Mouse (Mus musculus): ENCODE results near the gene Slc25a30.
"Not testable (repeated sequence)": the region's sequence is repeated elsewhere in the genome, so short reads cannot be mapped to it uniquely, and the experiment has no call there.

The Slc25a30 gene

DNA sequence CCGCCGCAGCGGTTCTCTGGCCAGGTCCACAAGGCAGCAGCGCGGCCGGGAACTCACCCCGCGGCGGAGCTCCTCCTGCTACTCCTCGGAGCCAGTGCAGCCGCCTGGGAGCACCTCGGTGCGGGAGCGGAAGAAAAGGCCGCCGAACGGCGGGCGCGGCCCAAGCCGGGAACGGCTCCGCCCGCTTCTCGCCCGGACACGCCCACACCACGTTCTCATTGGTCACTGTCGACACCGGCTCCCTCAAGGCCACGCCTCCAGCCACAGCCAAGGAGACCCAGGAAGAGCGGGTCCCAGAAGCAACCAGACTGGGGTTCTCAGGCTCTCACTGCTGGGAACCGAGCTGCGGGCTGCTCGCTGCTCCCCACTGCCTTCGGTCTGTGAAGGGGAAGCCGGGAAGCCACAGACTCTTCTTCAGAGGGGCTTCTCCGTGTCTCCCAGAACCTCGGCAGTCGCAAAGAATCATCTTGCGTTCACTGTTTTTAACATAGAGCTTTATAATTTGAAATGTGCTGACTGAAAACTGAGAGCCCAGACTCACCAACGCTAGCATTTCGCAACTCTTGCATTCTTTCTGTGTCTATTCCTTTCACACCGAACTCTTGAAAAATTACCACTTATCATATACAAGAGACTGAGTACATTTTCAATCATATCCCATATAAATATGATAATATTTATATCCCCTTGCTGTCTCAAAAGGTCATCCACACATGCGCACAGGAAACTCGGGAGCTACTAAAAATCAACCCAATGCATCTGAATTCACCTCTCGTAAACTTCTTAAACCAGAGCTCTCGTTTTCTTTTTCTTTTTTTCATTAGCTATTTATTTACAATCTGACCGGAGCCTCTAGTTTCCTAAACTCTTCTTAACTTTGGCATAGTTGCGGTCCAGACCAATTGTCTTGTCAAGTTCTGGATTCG lies at the start of gene Slc25a30:
TSS of gene Slc25a30 (minus strand) at position 170 of the 926 bp plus-strand sequence.
- DNase-seq (ENCODE audit: low spot score in 2 of 2): peak; percentile 86 to 96

DNA sequence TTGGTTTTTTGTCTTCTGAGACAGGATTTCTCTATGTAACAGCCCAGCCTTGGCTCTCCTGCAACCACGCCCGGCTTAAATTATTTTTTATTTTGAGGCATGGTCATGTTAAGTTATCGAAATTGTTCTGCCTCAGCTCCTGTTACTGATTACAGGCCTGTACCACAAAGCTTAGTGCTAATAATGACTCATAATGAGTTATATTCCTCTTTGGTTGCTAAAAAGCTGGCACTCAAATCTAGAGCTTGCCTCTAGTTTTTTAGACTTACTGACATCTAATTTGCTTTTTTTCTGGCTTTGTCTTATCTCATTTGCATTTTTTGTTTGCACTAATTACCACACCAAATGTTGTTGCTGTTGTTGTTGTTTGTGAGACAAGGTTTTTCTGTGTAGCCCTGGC lies 49.7 kb upstream of the Slc25a30 start:
- no peak for DNase-seq (ENCODE audit: low spot score in 2 of 2)

GRCm38 (mm10) chr14:75834739-75835381 lies 48.0 kb upstream of the Slc25a30 start:
- peak in 1 of 2 experiments; percentile 51 for DNase-seq (ENCODE audit: low spot score in 2 of 2)

DNA sequence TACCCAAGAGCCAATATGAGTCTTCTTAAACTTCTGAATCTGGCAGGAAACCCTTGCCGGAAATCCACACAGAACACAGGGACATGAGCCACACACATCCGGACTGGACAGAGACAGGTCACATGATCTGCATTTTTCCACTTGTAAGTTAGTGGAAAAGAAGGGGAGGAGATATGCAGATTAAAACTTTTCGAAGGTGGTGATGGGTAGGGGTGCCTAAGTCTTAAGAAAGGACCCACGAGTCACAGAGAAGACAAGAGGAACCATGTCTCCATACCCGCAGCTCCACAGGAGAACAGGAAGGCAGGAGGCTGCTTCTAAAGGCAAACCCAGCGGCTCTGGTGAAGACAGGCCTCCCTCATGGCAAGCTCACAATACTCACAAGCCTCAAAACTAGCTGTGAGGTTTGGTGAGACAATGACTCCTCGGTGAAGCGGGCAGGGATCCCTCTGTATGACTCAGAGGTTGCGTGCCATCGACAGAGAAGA lies 47.5 kb upstream of the Slc25a30 start:
- peak in 1 of 2 experiments; percentile 69 for DNase-seq (ENCODE audit: low spot score in 2 of 2)

GRCm38 (mm10) chr14:75833546-75834250 lies 46.9 kb upstream of the Slc25a30 start:
- DNase-seq (ENCODE audit: low spot score in 2 of 2): no peak

DNA sequence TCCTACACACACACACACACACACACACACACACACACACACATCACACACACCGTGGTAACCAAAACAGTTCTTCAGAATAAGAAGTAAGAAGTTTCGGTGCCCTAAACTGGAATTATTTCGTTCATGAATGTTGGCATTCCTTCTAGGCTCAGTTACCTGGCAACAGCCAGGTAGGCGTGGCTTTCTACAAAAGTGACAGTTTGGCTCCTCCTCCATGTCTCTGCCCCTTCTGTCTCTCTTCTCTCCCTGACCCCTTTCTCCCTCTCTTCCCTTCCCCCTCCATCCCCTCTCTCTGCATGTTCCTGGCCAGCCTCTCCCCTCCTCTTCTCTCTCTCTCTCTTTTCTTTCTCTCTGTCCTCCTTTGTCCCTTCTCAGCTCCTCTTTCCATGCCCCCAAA lies 46.1 kb upstream of the Slc25a30 start:
- DNase-seq (ENCODE audit: low spot score in 2 of 2): no peak

DNA sequence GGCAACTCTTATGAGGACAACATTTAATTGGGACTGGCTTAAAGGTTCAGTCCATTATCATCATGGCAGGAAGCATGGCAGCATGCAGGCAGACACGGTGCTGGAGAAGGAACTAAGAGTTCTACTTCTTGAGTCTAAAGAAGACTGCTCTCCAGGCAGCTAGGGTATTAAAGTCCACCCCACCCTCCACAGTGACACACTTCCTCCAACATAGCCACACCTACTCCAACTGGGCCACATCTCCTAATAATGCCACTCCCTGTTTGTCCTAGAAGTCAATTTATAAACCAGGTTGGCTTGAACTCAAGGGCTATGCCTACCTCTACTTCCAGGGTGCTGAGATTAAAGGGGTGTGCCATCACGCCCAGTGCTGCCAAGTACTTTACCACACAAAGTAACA lies 45.2 kb upstream of the Slc25a30 start:
- DNase-seq (ENCODE audit: low spot score in 2 of 2): no peak

GRCm38 (mm10) chr14:75829817-75830216 lies 43.0 kb upstream of the Slc25a30 start:
- DNase-seq (ENCODE audit: low spot score in 2 of 2): not testable (repeated sequence)

GRCm38 (mm10) chr14:75828866-75829806 lies 42.3 kb upstream of the Slc25a30 start:
- peak; percentile 66 to 96 for DNase-seq (ENCODE audit: low spot score in 2 of 2)

- DNase-seq (ENCODE audit: low spot score in 2 of 2): no peak
Measured at GRCm38 (mm10) chr14:75828221-75828620, 41.4 kb upstream of the Slc25a30 start.

- no peak for DNase-seq (ENCODE audit: low spot score in 2 of 2)
Measured at GRCm38 (mm10) chr14:75826851-75827410, 40.1 kb upstream of the Slc25a30 start.

- no peak for DNase-seq (ENCODE audit: low spot score in 2 of 2)
Measured at GRCm38 (mm10) chr14:75820007-75820406, 33.2 kb upstream of the Slc25a30 start.

DNA sequence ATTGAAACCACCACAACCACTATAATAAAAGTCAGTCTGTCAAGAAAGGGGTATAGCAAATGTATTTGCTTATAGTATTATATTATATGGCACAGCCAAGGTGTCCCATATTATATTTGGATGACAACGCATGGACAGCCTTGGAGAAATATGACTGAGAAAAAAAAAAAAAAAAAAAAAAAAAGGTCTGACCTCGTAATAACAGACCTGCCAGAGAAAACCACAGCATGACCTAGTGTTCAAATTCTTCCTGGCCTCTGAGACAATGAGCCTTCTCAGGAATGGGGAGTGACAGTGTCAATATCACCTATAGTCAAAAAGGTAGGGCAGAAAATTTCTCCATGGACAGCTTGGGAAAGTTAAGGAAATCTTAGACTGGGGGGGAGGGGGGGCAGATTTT lies 32.5 kb upstream of the Slc25a30 start:
- no peak for DNase-seq (ENCODE audit: low spot score in 2 of 2)

GRCm38 (mm10) chr14:75818528-75818927 lies 31.7 kb upstream of the Slc25a30 start:
- no peak for DNase-seq (ENCODE audit: low spot score in 2 of 2)

DNA sequence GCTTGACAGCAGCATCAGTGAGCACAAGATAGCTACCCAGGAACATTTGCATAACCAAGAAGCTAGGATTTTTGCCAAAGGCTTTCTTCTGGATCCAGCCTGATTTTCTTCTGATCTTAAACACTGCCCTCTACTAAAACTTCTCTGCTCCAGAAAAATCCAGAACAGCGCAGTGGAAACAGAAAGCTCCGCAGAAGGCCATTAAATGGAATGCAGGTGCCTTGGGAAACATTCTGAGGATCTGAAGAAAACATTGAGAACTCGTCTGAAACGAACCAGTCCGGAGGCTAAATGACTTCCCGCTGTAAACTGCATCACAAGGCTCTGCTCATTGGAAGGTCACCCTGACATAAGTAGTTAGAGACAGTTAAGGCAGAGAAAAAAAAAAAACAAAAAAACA lies 23.1 kb upstream of the Slc25a30 start:
- DNase-seq (ENCODE audit: low spot score in 2 of 2): no peak

DNA sequence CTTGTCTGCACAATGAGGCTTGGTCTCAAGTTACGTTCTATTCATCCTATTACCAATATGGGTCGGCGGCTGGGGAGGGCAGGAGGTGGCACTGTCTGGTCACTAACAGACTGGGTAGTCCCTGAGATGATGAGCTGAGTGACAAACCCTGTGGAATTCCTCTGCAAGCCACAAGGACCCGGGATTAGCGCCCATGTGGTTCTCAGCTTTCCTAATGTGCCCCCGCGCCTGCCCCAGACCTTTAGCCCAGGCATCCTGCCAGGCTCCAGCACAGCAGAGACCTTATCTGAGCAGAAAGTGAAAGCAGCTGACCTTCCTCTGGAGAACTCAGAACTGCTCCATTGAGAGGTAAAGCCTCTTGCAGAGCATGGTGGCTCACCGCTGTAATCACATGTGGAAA lies 21.0 kb upstream of the Slc25a30 start:
- DNase-seq (ENCODE audit: low spot score in 2 of 2): no peak

- no peak for DNase-seq (ENCODE audit: low spot score in 2 of 2)
Measured at GRCm38 (mm10) chr14:75797769-75798386, 11.0 kb upstream of the Slc25a30 start.

GRCm38 (mm10) chr14:75795918-75796317 lies 9.1 kb upstream of the Slc25a30 start:
- DNase-seq (ENCODE audit: low spot score in 2 of 2): no peak

DNA sequence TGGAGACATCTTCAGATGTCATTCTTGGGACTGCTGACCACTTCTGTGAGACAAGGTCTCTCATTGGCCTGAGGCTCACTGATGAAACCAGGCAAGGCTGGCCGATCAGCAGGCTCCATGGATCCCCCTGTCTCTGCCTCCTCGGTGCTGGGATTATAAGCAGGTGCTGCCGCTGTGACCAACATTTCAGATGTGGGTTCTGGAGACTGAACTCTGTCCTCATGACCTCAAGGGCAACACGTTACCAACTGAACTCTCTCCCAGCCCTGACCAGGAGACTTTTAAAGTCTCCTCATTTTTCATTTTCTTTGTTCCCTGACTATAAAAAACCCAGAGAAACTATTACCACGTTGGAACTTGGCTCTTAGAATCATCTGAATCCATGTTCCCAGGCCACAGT lies 7.9 kb upstream of the Slc25a30 start:
- DNase-seq (ENCODE audit: low spot score in 2 of 2): no peak

DNA sequence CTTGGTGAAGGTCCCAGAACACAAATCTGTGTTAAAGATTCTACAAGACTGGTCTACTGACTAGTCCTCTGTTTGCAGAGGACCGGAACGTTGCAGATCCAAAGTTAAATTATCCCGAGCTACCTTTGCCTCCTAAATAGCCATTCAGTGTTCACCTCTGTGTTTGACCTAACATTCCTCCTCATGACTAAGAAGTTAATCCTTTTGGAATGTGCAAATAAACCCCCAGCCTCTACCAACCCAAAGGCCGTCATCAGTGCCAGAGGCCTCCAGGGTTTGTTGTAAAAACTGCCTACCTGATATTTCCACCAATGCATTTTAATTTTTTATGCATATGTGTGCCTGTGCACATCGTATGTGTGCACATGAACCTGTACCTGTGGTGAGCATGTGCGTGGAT lies 7.5 kb upstream of the Slc25a30 start:
- DNase-seq (ENCODE audit: low spot score in 2 of 2): no peak

Data from left cerebral cortex, adult 9 months (tissue).